Mouse (Mus musculus): Measurements from ENCODE around the gene Esf1. TPM values are rescaled to one million over a fixed set of nuclear protein-coding genes. Genes with fewer than 3 reads are reported as not detected.
"Not testable (repeated sequence)": the region's sequence is repeated elsewhere in the genome, so short reads cannot be mapped to it uniquely, and the experiment has no call there.

Gene Esf1
- polyA plus RNA-seq (2015; fragmentation: Nextera tagmentation; extraction: Ambion mirVana), result 16.8 and 16.9 TPM in 2 replicates

DNA sequence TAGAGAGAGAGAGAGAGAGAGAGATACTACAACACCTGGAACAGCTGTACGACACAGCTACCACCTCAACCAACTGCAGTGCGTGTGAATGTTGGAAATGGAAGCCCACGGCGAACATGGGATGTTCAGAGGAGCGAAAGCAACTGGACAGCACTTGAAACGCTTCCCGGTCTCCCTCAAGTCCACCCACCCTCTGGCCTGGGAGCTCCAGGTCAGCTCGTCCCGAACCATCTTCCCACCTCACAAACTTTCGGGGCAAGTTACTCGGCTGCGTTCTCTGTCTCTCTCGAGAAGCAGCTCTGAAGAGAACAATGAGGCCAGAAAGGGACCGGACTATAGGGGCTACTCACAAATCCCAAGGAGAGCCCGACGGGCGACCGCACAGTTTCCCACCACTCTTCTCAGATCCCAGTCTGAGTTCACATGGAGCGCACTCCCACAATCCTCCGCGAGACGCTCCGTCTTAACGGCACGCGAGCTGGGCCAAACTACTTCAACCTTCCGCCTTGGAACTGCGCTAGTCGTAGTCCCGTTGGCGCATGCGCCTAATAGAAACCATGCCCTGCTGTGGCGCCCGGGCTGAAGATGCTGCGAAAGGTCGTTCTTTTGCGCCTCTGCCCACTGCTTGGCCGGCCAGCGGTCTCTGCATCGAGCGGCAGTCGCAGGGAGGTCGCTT is at the start of gene Esf1, which contains the start of gene Ndufaf5:
Gene Esf1 (minus strand): TSS at position 438 of the 676 bp plus-strand sequence.
Gene Ndufaf5 (plus strand): TSS at position 523 of the 676 bp plus-strand sequence.
- Histone ChIP-seq H3K36me3 (peaks cover 17% of the 10 kb centered on the region), H3K9me3 (no peaks in the 10 kb centered on the region), H3K4me3 (peak within 1 kb of the TSS; percentile 70), H3K9ac (peak within 1 kb of the TSS; percentile 68), H3K27me3 (no peaks in the 10 kb centered on the region), H3K27ac (replicated peaks) (peak within 1 kb of the TSS; percentile 76), H3K4me1 (replicated peaks) (peaks cover 27% of the 10 kb centered on the region), H3K4me2 (peak within 1 kb of the TSS; percentile 91)
- under 1% methylated on average over 43 of the region's 43 CpGs for WGBS
- peak; percentile 98 for ATAC-seq (ENCODE audit: low FRiP score, low read depth)

DNA sequence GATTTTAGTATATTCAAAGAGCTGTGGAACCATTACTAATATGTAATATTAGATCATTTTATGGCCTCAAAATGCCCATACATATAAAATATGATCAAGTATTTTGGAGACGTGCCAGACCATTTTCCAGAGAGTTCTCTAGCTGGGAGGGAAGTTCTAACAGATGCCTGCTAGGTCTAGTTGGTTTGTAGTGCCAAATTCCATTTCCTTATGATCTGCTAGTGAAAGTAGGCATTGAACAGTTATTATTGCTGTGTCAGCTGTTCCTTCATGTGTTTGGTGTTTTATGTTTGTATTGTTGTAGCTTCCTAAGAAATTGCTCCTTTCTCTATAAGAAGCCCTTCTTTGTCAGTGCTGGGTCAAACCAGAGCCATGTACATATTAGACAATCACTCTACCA is 45.6 kb upstream of the Esf1 start:
- WGBS, result 81% methylated on average over 1 of the region's 1 CpGs
- no peak for ATAC-seq (ENCODE audit: low FRiP score, low read depth)
- no peak overlapping the region for H3K27ac ChIP-seq (replicated peaks)

GRCm38 (mm10) chr2:140215415-140215814 is 45.1 kb upstream of the Esf1 start:
- whole genome bisulfite sequencing, result 68% methylated on average over 2 of the region's 2 CpGs
- H3K9ac ChIP-seq, result no peak overlapping the region
- no peaks in the 10 kb centered on the region for H3K9me3 ChIP-seq
- no peak for ATAC-seq (ENCODE audit: low FRiP score, low read depth)
- no peak overlapping the region for H3K4me3 ChIP-seq
- no peak overlapping the region for H3K27ac ChIP-seq (replicated peaks)
- H3K4me1 ChIP-seq (replicated peaks), result no peaks in the 10 kb centered on the region
- no peak overlapping the region for H3K4me2 ChIP-seq
- no peaks in the 10 kb centered on the region for H3K36me3 ChIP-seq
- H3K27me3 ChIP-seq, result no peaks in the 10 kb centered on the region

More for the DNA sequence above, 45.6 kb upstream of the Esf1 start:
- Histone ChIP-seq H3K4me2 (no peak overlapping the region), H3K9me3 (no peaks in the 10 kb centered on the region), H3K27me3 (no peaks in the 10 kb centered on the region), H3K36me3 (no peaks in the 10 kb centered on the region), H3K4me3 (no peak overlapping the region), H3K9ac (no peak overlapping the region), H3K4me1 (replicated peaks) (no peaks in the 10 kb centered on the region)

GRCm38 (mm10) chr2:140214519-140215027 is 44.2 kb upstream of the Esf1 start:
- H3K9me3 ChIP-seq, result no peaks in the 10 kb centered on the region
- H3K27me3 ChIP-seq, result no peaks in the 10 kb centered on the region
- ATAC-seq (ENCODE audit: low FRiP score, low read depth), result no peak
- no peaks in the 10 kb centered on the region for H3K36me3 ChIP-seq
- WGBS, result 95% methylated on average over 4 of the region's 4 CpGs
- no peak overlapping the region for H3K9ac ChIP-seq
- H3K4me3 ChIP-seq, result no peak overlapping the region
- H3K4me1 ChIP-seq (replicated peaks), result no peaks in the 10 kb centered on the region
- no peak overlapping the region for H3K4me2 ChIP-seq
- no peak overlapping the region for H3K27ac ChIP-seq (replicated peaks)

- no peak overlapping the region for H3K4me2 ChIP-seq
- peaks cover 47% of the 10 kb centered on the region for H3K36me3 ChIP-seq
- H3K4me3 ChIP-seq, result no peak overlapping the region
- WGBS, result 96% methylated on average over 7 of the region's 7 CpGs
- no peaks in the 10 kb centered on the region for H3K27me3 ChIP-seq
- no peak overlapping the region for H3K27ac ChIP-seq (replicated peaks)
- ATAC-seq (ENCODE audit: low FRiP score, low read depth), result no peak
- H3K4me1 ChIP-seq (replicated peaks), result no peaks in the 10 kb centered on the region
- H3K9me3 ChIP-seq, result no peaks in the 10 kb centered on the region
- no peak overlapping the region for H3K9ac ChIP-seq
These were observed 33.4 kb upstream of the Esf1 start for GRCm38 (mm10) chr2:140203756-140204155.

DNA sequence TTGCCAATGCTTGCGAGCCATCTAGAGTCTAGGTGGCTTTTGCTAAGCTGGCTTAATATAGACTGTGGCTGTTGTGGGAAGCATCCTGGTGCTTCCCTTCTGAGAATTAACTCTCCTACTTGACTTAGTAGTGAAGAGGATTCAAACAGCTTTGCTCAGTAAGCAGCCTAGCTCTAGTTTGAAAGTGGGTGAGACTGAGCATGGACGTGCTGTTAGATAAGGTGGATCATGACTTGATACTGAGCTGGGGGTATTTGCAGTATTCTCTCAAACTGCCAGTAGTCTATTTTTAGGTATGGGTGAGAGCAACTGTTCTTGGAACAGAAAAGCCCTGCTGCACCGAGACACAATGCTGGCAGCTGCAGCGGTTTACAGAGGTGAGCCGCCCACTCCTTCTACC is 32.2 kb upstream of the Esf1 start:
- peaks cover 48% of the 10 kb centered on the region for H3K36me3 ChIP-seq
- WGBS, result 92% methylated on average over 5 of the region's 5 CpGs
- H3K27me3 ChIP-seq, result no peaks in the 10 kb centered on the region
- no peak overlapping the region for H3K27ac ChIP-seq (replicated peaks)
- no peaks in the 10 kb centered on the region for H3K9me3 ChIP-seq
- no peak overlapping the region for H3K4me3 ChIP-seq
- no peaks in the 10 kb centered on the region for H3K4me1 ChIP-seq (replicated peaks)
- no peak overlapping the region for H3K4me2 ChIP-seq
- ATAC-seq (ENCODE audit: low FRiP score, low read depth), result no peak
- no peak overlapping the region for H3K9ac ChIP-seq

DNA sequence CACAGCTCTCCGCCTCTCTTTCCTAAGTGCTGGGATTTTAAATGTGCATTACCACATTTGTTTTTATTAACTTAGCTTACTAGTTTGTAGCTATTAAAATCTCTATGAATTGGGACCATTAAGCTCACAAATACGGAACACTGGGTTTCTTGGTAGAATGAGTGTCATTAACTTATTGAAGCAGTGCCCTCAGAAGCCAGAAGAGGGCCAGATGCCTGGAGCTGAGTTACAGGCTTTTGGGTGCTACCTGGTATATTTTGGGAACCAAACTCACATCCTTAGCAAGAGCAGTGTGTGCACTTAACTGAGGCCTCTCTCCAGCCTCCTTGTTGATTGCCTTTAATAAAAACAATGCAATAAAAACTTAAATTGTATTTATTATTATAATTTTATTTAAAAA is 30.3 kb upstream of the Esf1 start:
- H3K4me1 ChIP-seq (replicated peaks), result no peaks in the 10 kb centered on the region
- no peak overlapping the region for H3K4me3 ChIP-seq
- peaks cover 44% of the 10 kb centered on the region for H3K36me3 ChIP-seq
- ATAC-seq (ENCODE audit: low FRiP score, low read depth), result no peak
- H3K27me3 ChIP-seq, result no peaks in the 10 kb centered on the region
- no peak overlapping the region for H3K4me2 ChIP-seq
- H3K9me3 ChIP-seq, result no peaks in the 10 kb centered on the region
- H3K27ac ChIP-seq (replicated peaks), result no peak overlapping the region
- H3K9ac ChIP-seq, result no peak overlapping the region
- WGBS, result 81% methylated on average over 2 of the region's 2 CpGs

DNA sequence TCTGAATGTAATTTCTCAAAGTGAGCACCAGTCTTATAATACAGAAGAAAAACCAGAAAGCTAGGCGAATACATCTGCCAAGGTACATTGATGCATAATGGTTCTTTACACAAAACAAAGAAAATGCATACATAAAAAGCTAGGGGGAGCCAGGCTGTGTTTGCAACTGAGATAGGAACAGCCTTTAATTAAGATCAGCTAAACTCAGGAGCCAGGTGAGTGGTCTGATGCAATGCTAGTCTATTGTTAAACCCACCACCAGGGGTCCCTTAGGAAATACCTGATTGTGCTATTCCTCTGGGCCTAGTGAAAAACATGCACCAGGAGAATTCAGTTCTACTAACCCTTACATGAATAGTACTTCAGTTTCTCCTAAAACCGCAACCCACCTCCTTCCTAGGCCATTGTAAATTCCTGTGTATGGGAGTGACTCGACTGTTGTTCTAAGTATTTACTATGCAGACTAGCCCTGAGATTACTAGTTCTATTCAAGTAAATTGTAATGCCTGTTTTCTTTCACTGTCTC is 15.4 kb upstream of the Esf1 start:
- 96% methylated on average over 3 of the region's 3 CpGs for WGBS
- not testable (repeated sequence) for ATAC-seq (ENCODE audit: low FRiP score, low read depth); H3K9ac ChIP-seq; H3K27ac ChIP-seq (replicated peaks); H3K4me3 ChIP-seq; H3K4me2 ChIP-seq; H3K27me3 ChIP-seq; H3K4me1 ChIP-seq (replicated peaks); H3K9me3 ChIP-seq
- H3K36me3 ChIP-seq, result peaks cover 44% of the 10 kb centered on the region

DNA sequence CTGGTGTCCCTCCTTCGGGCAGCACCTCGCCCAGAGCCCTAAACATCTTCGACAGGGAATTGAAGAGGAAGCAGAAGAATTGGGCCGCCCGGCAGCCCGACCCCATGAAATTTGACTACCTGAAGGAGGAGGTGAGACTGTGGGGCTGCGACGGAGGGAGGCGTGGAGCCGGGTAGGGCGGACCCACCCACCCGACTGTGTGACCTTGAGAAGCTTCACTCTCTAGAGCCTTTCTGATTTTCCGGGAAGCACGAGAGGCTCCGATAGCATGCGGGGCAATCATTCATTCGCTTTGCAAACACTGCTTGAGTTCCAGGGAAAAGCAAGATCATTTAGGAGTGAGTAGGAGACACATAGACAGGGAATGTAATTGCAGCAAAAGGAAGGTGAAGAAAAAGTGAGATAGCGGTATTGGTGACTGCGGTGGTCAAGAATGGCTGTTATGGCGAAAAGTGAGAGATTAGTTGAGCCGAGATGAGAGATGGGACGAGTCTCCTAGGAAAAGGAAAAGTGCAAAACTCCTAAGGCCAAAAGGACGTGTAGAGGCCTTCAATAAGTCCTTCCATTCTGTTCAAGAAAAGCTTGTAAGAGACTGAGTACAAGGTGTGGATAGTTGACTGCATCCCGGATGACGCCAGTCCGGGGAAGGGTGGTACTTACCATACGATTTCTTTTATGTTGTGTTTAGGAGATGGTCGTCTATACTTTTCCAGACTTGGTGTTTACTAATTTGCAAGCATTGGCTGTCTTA is 614 bp upstream of the Esf1 start:
- Histone ChIP-seq H3K27ac (replicated peaks) (peak overlapping the region; percentile 76), H3K4me2 (peak overlapping the region; percentile 91), H3K27me3 (no peaks in the 10 kb centered on the region), H3K9me3 (no peaks in the 10 kb centered on the region), H3K9ac (peak overlapping the region; percentile 68), H3K4me3 (peak overlapping the region; percentile 70), H3K36me3 (peaks cover 19% of the 10 kb centered on the region), H3K4me1 (replicated peaks) (peaks cover 27% of the 10 kb centered on the region)
- 8% methylated on average over 28 of the region's 28 CpGs for WGBS
- peak; percentile 88 for ATAC-seq (ENCODE audit: low FRiP score, low read depth)

DNA sequence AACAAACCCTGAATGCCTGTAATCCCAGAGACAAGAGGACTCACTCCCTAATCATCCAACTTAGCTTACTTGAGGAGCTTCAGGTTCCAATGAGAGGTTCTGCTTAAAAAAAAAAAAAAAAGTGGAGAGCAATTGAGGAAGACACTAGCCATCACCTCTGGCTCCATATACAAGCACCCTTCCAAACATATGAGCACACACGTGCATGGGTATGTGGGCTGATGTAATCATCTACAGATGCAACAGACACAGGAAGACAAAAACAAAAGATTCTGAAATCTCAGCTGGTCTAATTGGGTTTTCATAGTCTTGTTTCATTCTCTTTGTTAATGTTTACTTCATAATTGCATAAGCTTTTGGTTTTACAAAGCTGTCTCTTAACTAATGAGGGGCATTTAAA is 1.3 kb downstream of the Esf1 start:
- Histone ChIP-seq H3K4me3 (no peak overlapping the region), H3K27me3 (no peaks in the 10 kb centered on the region), H3K4me1 (replicated peaks) (peaks cover 27% of the 10 kb centered on the region), H3K9ac (no peak overlapping the region), H3K9me3 (no peaks in the 10 kb centered on the region), H3K27ac (replicated peaks) (no peak overlapping the region), H3K4me2 (no peak overlapping the region; the same call in 1 of the 2 replicates), H3K36me3 (peaks cover 17% of the 10 kb centered on the region)
- 92% methylated on average over 1 of the region's 1 CpGs for WGBS
- no peak for ATAC-seq (ENCODE audit: low FRiP score, low read depth)

GRCm38 (mm10) chr2:140163351-140163854 is 7.0 kb downstream of the Esf1 start:
- Histone ChIP-seq H3K27me3 (no peaks in the 10 kb centered on the region), H3K9me3 (no peaks in the 10 kb centered on the region), H3K36me3 (peaks cover 32% of the 10 kb centered on the region), H3K4me3 (no peak overlapping the region), H3K9ac (no peak overlapping the region), H3K4me2 (no peak overlapping the region), H3K27ac (replicated peaks) (no peak overlapping the region), H3K4me1 (replicated peaks) (no peaks in the 10 kb centered on the region)
- no peak for ATAC-seq (ENCODE audit: low FRiP score, low read depth)
- 98% methylated on average over 5 of the region's 5 CpGs for WGBS

DNA sequence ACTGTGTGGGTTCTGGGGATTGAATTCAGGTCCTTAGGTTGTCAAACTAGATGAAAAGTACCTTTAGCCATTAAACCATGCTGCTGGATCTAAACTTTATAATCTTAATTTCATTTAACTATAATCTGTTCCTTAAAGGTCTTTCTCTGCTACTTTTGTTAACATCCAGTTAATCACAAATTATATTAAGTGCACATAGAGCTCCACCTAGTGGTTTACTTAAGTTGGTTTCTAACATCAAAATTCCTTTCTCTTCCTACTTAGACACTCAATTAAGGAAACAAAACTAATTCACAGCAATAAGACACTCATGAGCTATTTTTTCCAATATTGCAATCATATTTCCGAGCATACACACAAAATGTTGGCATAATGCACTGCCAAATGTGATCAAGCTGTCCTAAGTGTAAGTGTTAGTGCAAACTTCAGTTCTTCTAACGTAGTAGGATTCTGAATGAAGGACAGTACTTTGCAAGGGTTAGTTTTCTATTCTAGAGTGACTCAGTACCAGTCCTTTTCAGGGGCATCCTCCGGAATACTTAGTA is 11.1 kb downstream of the Esf1 start:
- 77% methylated on average over 3 of the region's 3 CpGs for WGBS
- no peak overlapping the region for H3K27ac ChIP-seq (replicated peaks)
- no peaks in the 10 kb centered on the region for H3K4me1 ChIP-seq (replicated peaks)
- H3K4me2 ChIP-seq, result no peak overlapping the region
- no peaks in the 10 kb centered on the region for H3K9me3 ChIP-seq
- peaks cover 48% of the 10 kb centered on the region for H3K36me3 ChIP-seq
- no peak overlapping the region for H3K4me3 ChIP-seq
- ATAC-seq (ENCODE audit: low FRiP score, low read depth), result no peak
- no peaks in the 10 kb centered on the region for H3K27me3 ChIP-seq
- H3K9ac ChIP-seq, result no peak overlapping the region
